Mouse (Mus musculus): Measurements from ENCODE around the gene Olfr324.

Olfr324 gene

DNA sequence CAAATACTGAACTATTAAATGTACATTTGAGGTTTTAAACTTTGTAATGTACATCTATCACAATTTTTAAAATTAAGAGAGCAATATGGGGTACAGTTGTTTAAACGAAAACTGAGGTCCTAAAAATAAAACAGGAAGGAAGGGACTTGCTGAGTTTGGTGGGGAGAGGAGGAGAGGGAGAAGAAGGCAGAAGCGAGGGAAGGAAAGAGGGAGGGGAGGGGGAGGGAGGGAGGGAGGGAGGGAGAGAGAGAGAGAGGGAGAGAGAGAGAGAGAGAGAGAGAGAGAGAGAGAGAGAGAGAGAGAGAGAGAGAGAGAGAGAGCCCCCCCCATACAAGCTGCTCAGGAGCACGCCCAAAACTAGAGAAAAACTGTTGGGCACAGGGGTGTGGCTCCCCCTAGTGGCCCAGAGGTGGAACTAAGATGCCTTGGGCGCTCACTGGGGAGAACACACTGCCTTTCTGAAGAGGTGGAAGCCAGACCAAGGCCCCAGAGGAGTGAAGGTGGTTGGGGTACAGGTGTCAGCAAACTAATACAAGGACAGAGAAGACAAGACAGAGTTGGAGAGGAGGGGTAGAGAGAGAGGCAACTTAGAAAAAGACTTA, 41.6 kb downstream of the Olfr324 start:
- DNase-seq, result peak in 1 of 2 experiments; percentile 39

DNA sequence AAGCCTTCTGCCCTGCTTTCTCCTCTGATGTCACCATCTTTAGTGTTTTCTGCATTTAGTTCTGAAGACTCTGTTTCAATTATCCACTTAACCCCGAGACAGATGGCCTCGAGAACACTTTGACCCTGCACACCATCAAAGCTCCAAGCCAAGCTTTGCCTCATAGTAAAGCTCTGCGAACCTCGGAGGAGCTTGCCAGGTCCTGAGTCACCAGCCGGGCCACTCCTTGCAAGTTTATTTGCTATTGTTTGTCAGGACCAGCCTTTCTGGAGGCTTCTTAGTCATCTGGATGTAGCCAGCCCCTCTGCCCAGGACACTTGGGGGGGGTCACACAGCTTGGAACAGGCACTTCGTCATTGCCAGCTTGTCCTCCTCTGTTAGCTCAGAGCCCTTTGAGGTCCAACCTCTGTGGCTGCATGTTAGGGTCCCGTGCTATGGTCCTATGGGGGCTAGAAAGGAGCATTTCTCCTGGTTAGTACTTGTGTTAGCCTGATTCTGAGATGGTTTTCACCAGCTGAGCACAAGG, 43.3 kb downstream of the Olfr324 start:
- DNase-seq, result no peak

DNA sequence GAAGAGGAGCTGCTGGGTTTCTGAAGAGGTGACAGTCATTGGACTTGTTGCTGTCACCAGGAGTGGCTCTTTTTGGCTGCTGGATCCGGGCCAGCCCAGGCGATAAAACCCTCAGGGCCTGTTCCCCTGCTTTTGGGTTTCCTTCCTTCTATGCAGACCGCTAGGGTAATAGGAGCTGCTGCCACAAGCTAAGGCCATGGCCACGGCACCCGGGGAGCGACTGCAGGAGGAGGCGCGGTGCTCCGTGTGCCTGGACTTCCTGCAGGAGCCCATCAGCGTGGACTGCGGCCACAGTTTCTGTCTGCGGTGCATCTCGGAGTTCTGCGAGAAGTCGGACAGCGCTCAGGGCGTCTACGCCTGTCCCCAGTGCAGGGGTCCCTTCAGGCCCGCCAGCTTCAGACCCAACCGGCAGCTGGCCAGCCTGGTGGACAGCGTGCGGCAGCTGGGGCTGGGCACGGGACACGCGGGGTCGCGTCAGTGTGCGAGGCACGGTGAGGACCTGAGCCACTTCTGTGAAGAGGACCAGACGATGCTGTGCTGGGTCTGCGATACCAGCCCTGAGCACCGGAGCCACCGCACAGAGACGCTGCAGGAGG, 45.5 kb downstream of the Olfr324 start, which contains the start of gene Trim58:
TSS of gene Trim58 (plus strand) at position 194 of the 596 bp plus-strand sequence.
- no peak for DNase-seq

DNA sequence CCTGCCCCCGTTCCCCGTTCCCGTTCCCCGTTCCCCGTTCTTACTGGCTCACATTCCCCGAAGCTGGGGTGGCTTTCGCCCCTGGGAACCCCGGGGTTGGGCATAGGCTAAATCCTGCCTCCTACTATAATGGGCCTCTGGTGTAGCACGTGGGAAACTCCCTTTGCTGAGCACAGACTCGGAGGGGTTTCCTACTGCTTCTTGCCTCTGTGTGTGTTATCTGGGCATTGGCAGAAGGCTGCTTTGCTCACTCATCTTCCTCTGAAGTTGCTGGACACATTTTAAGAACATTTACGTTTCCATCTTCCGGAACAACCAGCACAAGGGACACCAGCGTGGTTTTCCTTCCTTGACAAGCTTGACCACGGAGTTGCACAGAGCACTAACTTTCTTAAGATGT, 46.1 kb downstream of the Olfr324 start:
- no peak for DNase-seq

DNA sequence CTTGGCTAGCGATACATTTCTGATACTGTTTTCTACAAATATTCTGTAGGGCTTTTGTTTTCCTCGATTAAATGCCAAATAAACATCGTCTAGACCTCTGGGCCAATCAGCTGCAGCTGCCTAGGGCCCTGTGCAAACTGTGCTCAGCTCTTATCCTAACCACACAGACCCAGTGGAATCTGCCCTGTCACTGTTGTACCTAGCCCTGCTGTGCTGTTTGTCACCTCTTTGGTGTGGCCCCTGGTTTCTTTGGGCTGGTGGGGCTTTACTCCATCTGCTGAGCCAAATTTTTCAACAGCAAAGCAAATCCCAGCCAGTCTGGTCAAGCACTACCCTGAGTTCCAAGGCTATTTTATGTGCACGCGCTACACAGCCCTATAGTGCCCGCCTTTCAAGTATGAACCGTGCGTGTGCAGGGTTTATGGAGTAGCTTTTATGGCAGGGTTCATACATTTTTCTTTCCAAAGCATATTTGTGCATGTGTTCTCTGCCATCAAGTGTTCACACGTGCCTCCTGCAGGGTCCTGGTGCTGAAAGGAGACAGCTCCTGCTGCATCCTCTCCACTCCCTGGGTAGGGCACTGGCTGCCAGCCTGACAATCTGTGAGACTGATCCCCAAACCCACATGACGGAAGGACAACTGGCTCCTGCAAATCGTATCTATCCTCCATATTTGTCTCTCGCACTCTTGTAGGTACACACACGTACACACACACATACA, 46.9 kb downstream of the Olfr324 start:
- no peak for DNase-seq

DNA sequence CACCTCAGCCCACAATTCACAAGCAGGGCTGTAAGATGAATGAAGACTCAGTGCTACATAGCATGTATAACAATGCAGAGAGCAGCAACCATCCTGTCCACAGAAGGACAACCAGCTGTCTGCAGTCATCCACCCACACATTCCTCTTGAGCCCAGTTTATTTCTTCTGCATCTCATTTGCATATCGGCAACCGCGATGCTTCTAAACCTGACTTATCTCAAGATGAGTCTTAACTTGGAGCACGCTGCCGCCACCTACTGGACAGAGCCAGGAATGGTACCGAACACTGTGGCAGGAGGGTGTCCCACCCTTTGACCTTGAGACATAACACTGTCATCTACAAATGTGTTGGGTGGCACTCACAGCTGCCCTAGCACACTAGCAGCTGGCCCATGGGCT, 48.4 kb downstream of the Olfr324 start:
- peak in 1 of 2 experiments; percentile 37 for DNase-seq

Measured in spleen, adult 18-20 months (tissue).